ENCODE assay signal across 8 mouse cellular contexts in the genomic region with DNA sequence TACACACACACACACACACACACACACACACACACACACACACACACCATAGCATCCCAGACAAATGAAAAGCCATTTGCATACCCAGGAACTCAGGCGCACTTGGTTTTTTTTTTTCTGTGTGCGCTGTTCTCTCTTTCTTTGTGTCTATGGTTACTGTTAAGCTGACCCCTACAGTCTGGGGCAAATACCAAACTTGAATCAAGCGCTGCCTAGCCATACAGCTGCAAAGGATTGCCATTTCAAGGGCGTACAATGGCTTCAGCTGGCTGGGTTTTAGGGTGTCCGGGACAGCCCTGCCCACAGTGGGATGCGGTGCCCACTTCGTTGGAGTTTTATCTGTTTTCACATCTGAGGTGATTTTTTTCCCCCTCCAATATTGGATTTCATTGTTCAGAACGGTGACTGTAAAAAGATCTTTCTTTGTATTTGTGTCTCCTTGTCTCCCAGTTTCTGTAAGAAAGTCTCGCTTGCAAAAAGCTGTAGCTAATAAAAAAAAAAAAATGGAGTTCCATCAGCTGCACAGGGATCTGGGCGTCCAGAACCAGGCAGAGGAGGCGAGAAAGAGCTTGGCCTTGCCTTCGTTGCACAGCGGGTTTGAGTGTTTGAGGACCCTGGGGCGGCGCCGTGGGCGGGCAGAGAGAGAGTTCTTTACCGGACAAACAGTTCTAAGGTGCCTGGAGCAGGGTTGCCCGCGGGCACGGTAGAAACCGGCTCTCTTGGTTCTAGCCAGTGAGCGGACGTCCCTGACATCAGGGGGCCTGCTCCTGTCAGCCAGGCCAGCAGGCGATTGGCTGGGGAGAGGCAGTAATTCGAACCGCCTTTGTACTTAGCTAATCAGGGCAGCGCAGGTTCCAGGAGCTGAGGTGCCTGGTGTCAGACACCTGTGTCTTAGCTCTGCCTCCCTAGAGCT.
DNase-seq lines count a peak whose midpoint lies in the region; ATAC-seq and TF ChIP-seq lines count a peak whose summit lies in the region.

No protein-coding gene starts in this region.

- H3K4me1 ChIP-seq in hindbrain, embryonic 10.5 days (replicated peaks), result peaks cover 93% of the 10 kb centered on the region
- peaks cover 60% of the 10 kb centered on the region for H3K4me1 ChIP-seq in limb, embryonic 10.5 days
- H3K4me1 ChIP-seq in stomach, postnatal 0 days (replicated peaks; ENCODE audit: control insufficient read depth, insufficient read depth), result peaks cover 5% of the 10 kb centered on the region; the same call in 1 of the 2 replicates

- TF ChIP-seq CTCF in stomach, postnatal 0 days (IDR thresholded peaks at IDR 0.05; ENCODE audit: low read depth), result 0 out of 2 replicates have a peak, but pooled peaks have one; percentile 3

- peaks cover 10% of the 10 kb centered on the region for H3K27me3 ChIP-seq in hindbrain, embryonic 10.5 days (ENCODE audit: insufficient read depth, poor library complexity, severe bottlenecking)
- peaks cover 8% of the 10 kb centered on the region; the same call in 1 of the 2 replicates for H3K27me3 ChIP-seq in limb, embryonic 10.5 days (ENCODE audit: low read depth, poor library complexity, severe bottlenecking)
- H3K27me3 ChIP-seq in stomach, postnatal 0 days (ENCODE audit: control insufficient read depth, insufficient read depth, low read length), result no peaks in the 10 kb centered on the region

- no peaks in the 10 kb centered on the region for H3K9me3 ChIP-seq in hindbrain, embryonic 10.5 days
- H3K9me3 ChIP-seq in limb, embryonic 10.5 days (replicated peaks), result no peaks in the 10 kb centered on the region
- no peaks in the 10 kb centered on the region for H3K9me3 ChIP-seq in stomach, postnatal 0 days (ENCODE audit: control insufficient read depth, low read length)

- H3K4me3 ChIP-seq in hindbrain, embryonic 10.5 days, result peak overlapping the region; percentile 49
- H3K4me3 ChIP-seq in limb, embryonic 10.5 days, result peak overlapping the region; percentile 47
- peak overlapping the region; percentile 33 for H3K4me3 ChIP-seq in stomach, postnatal 0 days (ENCODE audit: low read depth, low read length)

- 0 out of 2 replicates have a peak, but pooled peaks cover 1% of the 10 kb centered on the region for H3K36me3 ChIP-seq in hindbrain, embryonic 10.5 days
- no peaks in the 10 kb centered on the region for H3K36me3 ChIP-seq in limb, embryonic 10.5 days
- H3K36me3 ChIP-seq in stomach, postnatal 0 days (ENCODE audit: control insufficient read depth, insufficient read depth, low read length), result no peaks in the 10 kb centered on the region

- DNase-seq in thymus, postnatal 4 days, result peak; percentile 6
- no peak for DNase-seq in thymus, postnatal 36 days
- peak; percentile 86 for DNase-seq in forelimb bud, embryonic 11.5 days (ENCODE audit: low read depth, low spot score)
- peak; percentile 79 for DNase-seq in hindbrain, embryonic 10.5 days (ENCODE audit: low spot score)
- peak; percentile 80 for DNase-seq in limb, embryonic 10.5 days (ENCODE audit: low spot score)
- peak; percentile 85 for DNase-seq in mesoderm, embryonic 11.5 days (ENCODE audit: low read depth, low spot score)
- DNase-seq in stomach, postnatal 0 days (ENCODE audit: low spot score), result peak; percentile 93
- no peak for DNase-seq in frontal cortex, adult 2 months (ENCODE audit: extremely low spot score in 1 of 2, low spot score in 1 of 2)

- H3K9ac ChIP-seq in stomach, postnatal 0 days (ENCODE audit: low read length), result peak overlapping the region; percentile 35; the same call in 1 of the 2 replicates

- ATAC-seq in stomach, postnatal 0 days (ENCODE audit: low FRiP score, low TSS enrichment), result peak; percentile 97

- no peak for TF ChIP-seq EP300 in stomach, postnatal 0 days (optimal IDR thresholded peaks at IDR 0.05)

- H3K27ac ChIP-seq in hindbrain, embryonic 10.5 days, result peak overlapping the region; percentile 80
- peak overlapping the region; percentile 70 for H3K27ac ChIP-seq in limb, embryonic 10.5 days
- peak overlapping the region; percentile 69 for H3K27ac ChIP-seq in stomach, postnatal 0 days (replicated peaks)

- WGBS in hindbrain, embryonic 10.5 days, result 4% methylated on average over 28 of the region's 28 CpGs
- 7% methylated on average over 28 of the region's 28 CpGs for WGBS in limb, embryonic 10.5 days
- 14% methylated on average over 28 of the region's 28 CpGs for WGBS in stomach, postnatal 0 days

- H3K4me2 ChIP-seq in stomach, postnatal 0 days (replicated peaks; ENCODE audit: low read depth), result peak overlapping the region; percentile 42

Comparison
In these comparisons a context has a peak if more than half of its experiments do, and no peak if none do; other contexts are left out.
1. DNase-seq: peak in thymus, postnatal 4 days (single experiment), forelimb bud, embryonic 11.5 days (single experiment), hindbrain, embryonic 10.5 days (single experiment), limb, embryonic 10.5 days (single experiment), mesoderm, embryonic 11.5 days (single experiment) and stomach, postnatal 0 days (single experiment); none in thymus, postnatal 36 days (0 of 2) and frontal cortex, adult 2 months (0 of 2).
2. Peak in every context shown above with its lines, with median percentiles within 50 percentile points of each other: H3K27ac ChIP-seq and H3K4me3 ChIP-seq.